Comparison of ENCODE assay signal across 20 mouse cellular contexts in genomic region chr6:4246113-4246419, GRCm38 (mm10).
A peak's percentile ranks its signal among the peaks of the same experiment; 100 is the strongest.
DNase-seq lines count a peak whose midpoint lies in the region; ATAC-seq and TF ChIP-seq lines count a peak whose summit lies in the region.
"Had no signal": no experiment of that assay in that cellular context is flagged by ENCODE, and none has a peak within 500 bp of the region (broad histone marks: within the 10 kb centered on the region; RNA-seq: fewer than 3 reads in every experiment).

No protein-coding gene starts in this region.

- no peak overlapping the region for H3K4me3 ChIP-seq in midbrain, embryonic 11.5 days (ENCODE audit: low read depth, low read length)
- no peak overlapping the region for H3K4me3 ChIP-seq in midbrain, postnatal 0 days (ENCODE audit: low read depth, low read length)
- no peak overlapping the region for H3K4me3 ChIP-seq in embryonic facial prominence, embryonic 13.5 days
- H3K4me3 ChIP-seq in forebrain, embryonic 15.5 days: no peak overlapping the region
- H3K4me3 ChIP-seq in hindbrain, postnatal 0 days (ENCODE audit: low read length): no peak overlapping the region
- H3K4me3 ChIP-seq: layer of hippocampus, adult 2 months; limb, embryonic 12.5 days; midbrain, embryonic 15.5 days had no signal

- no peak overlapping the region for H3K27ac ChIP-seq in midbrain, embryonic 11.5 days (ENCODE audit: low read depth, low read length)
- H3K27ac ChIP-seq in midbrain, postnatal 0 days (ENCODE audit: low read depth, low read length): no peak overlapping the region
- no peak overlapping the region for H3K27ac ChIP-seq in embryonic facial prominence, embryonic 13.5 days
- H3K27ac ChIP-seq in forebrain, embryonic 15.5 days (replicated peaks): peak overlapping the region; percentile 23; the same call in 1 of the 2 replicates
- H3K27ac ChIP-seq in hindbrain, postnatal 0 days: no peak overlapping the region
- H3K27ac ChIP-seq: layer of hippocampus, adult 2 months; limb, embryonic 12.5 days; midbrain, embryonic 15.5 days had no signal

- no peak for TF ChIP-seq CTCF in midbrain, postnatal 0 days (IDR thresholded peaks at IDR 0.05)
- TF ChIP-seq CTCF in hindbrain, postnatal 0 days (IDR thresholded peaks at IDR 0.05; ENCODE audit: low read depth): no peak

- no peak overlapping the region for H3K9ac ChIP-seq in midbrain, embryonic 11.5 days (ENCODE audit: low read length)
- H3K9ac ChIP-seq in midbrain, postnatal 0 days (replicated peaks; ENCODE audit: low read length, poor library complexity, severe bottlenecking): no peak overlapping the region
- no peak overlapping the region for H3K9ac ChIP-seq in embryonic facial prominence, embryonic 13.5 days
- no peak overlapping the region for H3K9ac ChIP-seq in forebrain, embryonic 15.5 days (replicated peaks)
- no peak overlapping the region for H3K9ac ChIP-seq in hindbrain, postnatal 0 days (replicated peaks; ENCODE audit: low read length)
- H3K9ac ChIP-seq: limb, embryonic 12.5 days; liver, postnatal 0 days; midbrain, embryonic 15.5 days had no signal

- no peaks in the 10 kb centered on the region for H3K27me3 ChIP-seq in midbrain, embryonic 11.5 days (ENCODE audit: control insufficient read depth, insufficient read depth, low read length)
- no peaks in the 10 kb centered on the region for H3K27me3 ChIP-seq in midbrain, postnatal 0 days (ENCODE audit: insufficient read depth, low read length)
- 0 out of 2 replicates have a peak, but pooled peaks cover 3% of the 10 kb centered on the region for H3K27me3 ChIP-seq in embryonic facial prominence, embryonic 13.5 days
- no peaks in the 10 kb centered on the region for H3K27me3 ChIP-seq in forebrain, embryonic 15.5 days
- no peaks in the 10 kb centered on the region for H3K27me3 ChIP-seq in hindbrain, postnatal 0 days (ENCODE audit: insufficient read depth, low read length)
- H3K27me3 ChIP-seq: limb, embryonic 12.5 days; midbrain, embryonic 15.5 days had no signal

- H3K9me3 ChIP-seq in midbrain, embryonic 11.5 days (ENCODE audit: control insufficient read depth, low read length): no peaks in the 10 kb centered on the region
- no peaks in the 10 kb centered on the region for H3K9me3 ChIP-seq in midbrain, postnatal 0 days (ENCODE audit: low read length)
- no peaks in the 10 kb centered on the region for H3K9me3 ChIP-seq in embryonic facial prominence, embryonic 13.5 days
- H3K9me3 ChIP-seq in forebrain, embryonic 15.5 days: no peaks in the 10 kb centered on the region
- no peaks in the 10 kb centered on the region for H3K9me3 ChIP-seq in hindbrain, postnatal 0 days (ENCODE audit: low read length)
- H3K9me3 ChIP-seq: limb, embryonic 12.5 days; midbrain, embryonic 15.5 days had no signal

- no peak overlapping the region for H3K4me2 ChIP-seq in midbrain, embryonic 11.5 days
- no peak overlapping the region for H3K4me2 ChIP-seq in midbrain, postnatal 0 days (ENCODE audit: low read depth, low read length, poor library complexity, severe bottlenecking)
- H3K4me2 ChIP-seq in embryonic facial prominence, embryonic 13.5 days: peak overlapping the region; percentile 38
- H3K4me2 ChIP-seq in forebrain, embryonic 15.5 days (replicated peaks): 0 out of 2 replicates have a peak overlapping the region, but pooled peaks have one; percentile 5
- no peak overlapping the region for H3K4me2 ChIP-seq in hindbrain, postnatal 0 days (ENCODE audit: low read depth, low read length)
- H3K4me2 ChIP-seq: heart, embryonic 11.5 days; limb, embryonic 12.5 days; liver, embryonic 11.5 days; midbrain, embryonic 15.5 days had no signal

- H3K36me3 ChIP-seq in midbrain, embryonic 11.5 days (ENCODE audit: control insufficient read depth, insufficient read depth, low read length): no peaks in the 10 kb centered on the region
- H3K36me3 ChIP-seq in midbrain, postnatal 0 days (ENCODE audit: insufficient read depth, low read length): no peaks in the 10 kb centered on the region
- H3K36me3 ChIP-seq in embryonic facial prominence, embryonic 13.5 days: no peaks in the 10 kb centered on the region
- H3K36me3 ChIP-seq in forebrain, embryonic 15.5 days: no peaks in the 10 kb centered on the region
- H3K36me3 ChIP-seq in hindbrain, postnatal 0 days (ENCODE audit: insufficient read depth, low read length): no peaks in the 10 kb centered on the region
- H3K36me3 ChIP-seq: limb, embryonic 12.5 days; midbrain, embryonic 15.5 days had no signal

- DNase-seq in midbrain, embryonic 11.5 days (ENCODE audit: low spot score, missing footprints): peak; percentile 76
- DNase-seq in midbrain, postnatal 0 days (ENCODE audit: low spot score): no peak
- no peak for DNase-seq in hindbrain, postnatal 0 days (ENCODE audit: low spot score)
- DNase-seq in ovary, adult 18-20 months (ENCODE audit: low spot score): no peak
- no peak for DNase-seq in lung, postnatal 25 days (ENCODE audit: low spot score)
- DNase-seq: cerebellum, adult 11 months; cerebellum, adult 9-11 months; kidney, adult 9 months; kidney, postnatal 25 days; liver, postnatal 0 days; thymus, adult 18-20 months had no signal

- ATAC-seq in midbrain, embryonic 11.5 days (ENCODE audit: low FRiP score): peak; percentile 55; the same call in 1 of the 2 replicates
- no peak for ATAC-seq in midbrain, postnatal 0 days (ENCODE audit: low FRiP score)
- ATAC-seq in embryonic facial prominence, embryonic 13.5 days (ENCODE audit: insufficient number of reproducible peaks, insufficient read depth, low FRiP score, low TSS enrichment, low read depth): no peak
- ATAC-seq in forebrain, embryonic 15.5 days (replicated peaks): no peak; the same call in none of the 2 replicates
- ATAC-seq in hindbrain, postnatal 0 days: peak; percentile 47; the same call in 1 of the 2 replicates
- ATAC-seq: intestine, embryonic 16.5 days; liver, postnatal 0 days; lung, postnatal 0 days had no signal

- WGBS in midbrain, embryonic 11.5 days: 34% methylated on average over 2 of the region's 2 CpGs
- WGBS in midbrain, postnatal 0 days: 24% methylated on average over 2 of the region's 2 CpGs
- 26% methylated on average over 2 of the region's 2 CpGs for whole genome bisulfite sequencing in embryonic facial prominence, embryonic 13.5 days
- 14% methylated on average over 2 of the region's 2 CpGs for WGBS in forebrain, embryonic 15.5 days
- WGBS in hindbrain, postnatal 0 days: 20% methylated on average over 2 of the region's 2 CpGs

- H3K4me1 ChIP-seq in midbrain, embryonic 11.5 days (ENCODE audit: control insufficient read depth, insufficient read depth, low read length): peaks cover 2% of the 10 kb centered on the region; the same call in 1 of the 2 replicates
- no peaks in the 10 kb centered on the region for H3K4me1 ChIP-seq in midbrain, postnatal 0 days (ENCODE audit: insufficient read depth, low read length)
- peaks cover 7% of the 10 kb centered on the region; the same call in 1 of the 2 replicates for H3K4me1 ChIP-seq in embryonic facial prominence, embryonic 13.5 days
- H3K4me1 ChIP-seq in forebrain, embryonic 15.5 days: 0 out of 2 replicates have a peak, but pooled peaks cover 2% of the 10 kb centered on the region
- no peaks in the 10 kb centered on the region for H3K4me1 ChIP-seq in hindbrain, postnatal 0 days (ENCODE audit: insufficient read depth, low read length)
- H3K4me1 ChIP-seq: limb, embryonic 12.5 days; midbrain, embryonic 15.5 days had no signal

Comparison
In these comparisons a context has a peak if more than half of its experiments do, and no peak if none do; other contexts are left out.
1. ATAC-seq: peak in midbrain, embryonic 11.5 days (single experiment) and hindbrain, postnatal 0 days (single experiment); none in midbrain, postnatal 0 days (single experiment), embryonic facial prominence, embryonic 13.5 days (single experiment) and forebrain, embryonic 15.5 days (single experiment).
2. H3K4me2 ChIP-seq: peak in embryonic facial prominence, embryonic 13.5 days (single experiment) and forebrain, embryonic 15.5 days (single experiment); none in midbrain, embryonic 11.5 days (single experiment), midbrain, postnatal 0 days (single experiment) and hindbrain, postnatal 0 days (single experiment).